Mouse (Mus musculus) spleen, adult 12 weeks (tissue): ENCODE data around the gene Ccm2.
"Not testable (repeated sequence)": the region's sequence is repeated elsewhere in the genome, so short reads cannot be mapped to it uniquely, and the experiment has no call there.

ENCODE experiments used
- DNase-seq: peaks from one replicate; pipeline ENCODE4 v3.0.0; 2022; ENCODE audit warnings: low spot score

Gene Ccm2

DNA sequence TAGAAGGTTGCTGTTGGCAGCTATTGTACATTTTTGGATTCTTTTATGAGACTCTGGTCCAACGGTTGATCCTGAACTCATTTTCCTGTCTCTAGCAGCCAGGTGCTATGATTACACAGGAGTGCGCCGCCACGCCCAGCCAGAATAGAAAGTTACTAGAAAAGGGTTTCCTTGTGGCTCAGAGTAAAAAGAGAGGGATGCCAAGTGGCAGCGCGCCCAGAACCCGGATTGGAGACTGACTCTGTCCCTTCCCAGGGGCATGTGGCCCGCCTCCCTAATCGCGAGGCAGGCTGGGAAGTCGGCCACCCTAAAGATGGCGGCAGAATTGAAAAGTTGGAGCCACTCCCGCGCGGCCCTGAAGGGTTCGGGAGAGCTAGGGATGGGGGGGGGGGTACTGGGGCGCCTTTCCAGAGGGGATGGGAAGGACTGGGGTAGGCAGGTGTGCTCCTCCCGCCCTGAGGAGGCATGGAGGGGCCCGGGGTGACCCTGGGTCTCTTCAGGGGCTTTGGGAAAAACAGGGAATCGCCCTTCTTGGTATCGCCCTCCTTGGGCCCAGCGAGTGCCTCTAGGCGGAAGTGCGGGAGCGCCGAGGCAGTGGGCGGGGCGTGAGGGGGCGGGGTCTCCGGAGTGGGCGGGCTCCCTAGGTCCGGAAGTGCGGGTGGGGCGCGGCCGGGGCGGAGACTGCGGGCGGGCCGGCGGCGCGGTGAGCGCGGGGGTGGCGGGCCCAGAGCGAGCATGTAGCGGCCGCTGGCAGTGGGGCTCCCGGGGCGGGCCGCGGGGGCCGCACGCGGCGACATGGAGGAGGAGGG lies at the start of gene Ccm2:
Gene Ccm2 (plus strand): TSS at position 683 of the 809 bp plus-strand sequence.
- peak; percentile 85 for DNase-seq

DNA sequence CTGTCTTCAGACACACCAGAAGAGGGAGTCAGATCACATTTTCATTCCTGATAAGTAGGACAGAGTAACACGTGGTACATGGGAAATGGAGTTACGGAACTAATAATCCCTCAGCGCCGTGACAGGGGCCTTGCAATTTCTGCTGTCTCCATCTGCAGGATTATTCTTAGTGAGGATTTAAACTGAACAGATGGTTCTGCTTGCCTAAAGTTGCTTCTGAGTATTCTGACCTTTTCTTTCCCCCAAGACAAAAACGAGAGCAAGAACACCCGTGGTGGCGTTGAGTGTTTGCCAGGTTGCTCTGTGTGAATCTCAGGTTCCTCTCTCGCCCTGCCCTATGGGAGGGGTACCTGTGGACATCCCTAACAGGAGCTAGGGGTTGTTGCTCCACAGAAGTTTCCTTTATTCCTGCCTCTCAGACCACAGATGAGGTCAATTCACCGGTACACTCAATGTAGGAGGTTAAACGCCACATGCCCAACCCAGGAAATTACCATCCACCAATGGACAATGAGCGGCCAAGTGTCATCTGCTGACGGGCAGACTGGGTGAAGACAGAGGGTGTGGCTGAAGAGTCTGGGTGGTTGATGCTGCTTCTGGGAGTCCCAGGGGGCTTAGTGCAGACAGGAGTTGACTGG lies 49.3 kb upstream of the Ccm2 start:
- DNase-seq, result no peak

DNA sequence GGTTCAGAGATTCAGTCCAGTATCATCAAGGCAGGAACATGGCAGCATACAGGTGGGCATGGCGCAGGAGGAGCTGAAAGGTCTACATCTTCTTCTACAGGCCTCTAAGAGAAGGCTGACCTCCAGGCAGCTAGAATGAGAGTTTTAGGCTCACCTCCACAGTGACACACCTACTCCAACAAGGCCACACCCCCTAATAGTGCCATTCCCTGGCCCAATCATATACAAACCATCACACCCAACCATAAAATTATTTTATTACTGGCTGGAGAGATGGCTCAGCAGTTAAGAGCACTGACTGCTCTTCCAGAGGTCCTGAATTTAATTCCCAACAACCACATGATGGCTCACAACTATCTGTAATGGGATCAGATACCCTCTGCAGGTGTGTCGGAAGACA lies 44.2 kb upstream of the Ccm2 start:
- DNase-seq, result no peak

DNA sequence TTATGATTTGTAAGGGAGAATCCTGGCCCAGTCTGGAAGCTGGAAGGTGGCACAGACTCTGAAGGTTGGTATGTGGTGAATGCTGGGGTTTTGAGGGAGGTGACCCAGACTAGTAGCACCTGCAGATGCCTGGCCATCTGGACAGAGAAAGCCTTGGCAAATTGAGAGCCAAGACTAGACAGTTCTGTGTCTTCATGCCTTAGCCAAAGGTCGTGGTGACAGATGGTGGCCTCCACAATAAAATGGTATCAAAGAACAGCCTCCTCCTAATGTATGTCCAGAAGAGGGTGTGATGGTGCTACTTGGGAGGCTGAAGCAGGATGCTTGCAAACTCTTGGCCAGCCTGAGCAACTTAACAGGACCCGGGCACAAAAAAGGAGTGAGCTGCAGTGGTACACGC lies 42.5 kb upstream of the Ccm2 start:
- DNase-seq, result no peak

DNA sequence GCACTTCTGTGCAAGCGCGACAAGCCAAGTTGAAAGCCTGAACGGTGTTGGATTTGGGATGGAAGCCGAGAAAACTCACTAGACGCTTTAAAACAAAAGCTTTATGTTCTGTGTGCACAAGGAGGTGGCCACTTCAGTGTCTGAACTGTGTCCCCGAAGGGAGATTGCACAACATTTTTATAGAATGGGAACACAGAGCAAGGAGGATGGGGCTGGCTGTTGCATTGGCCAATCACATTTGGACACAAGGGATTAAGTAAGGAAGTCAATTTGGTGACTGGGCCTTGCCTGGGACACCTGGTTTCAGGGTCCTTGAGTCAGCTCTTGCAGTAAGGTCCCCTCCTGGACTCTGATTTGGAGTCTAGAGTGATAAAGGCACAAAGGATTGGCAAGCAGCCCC lies 42.0 kb upstream of the Ccm2 start:
- DNase-seq, result no peak

DNA sequence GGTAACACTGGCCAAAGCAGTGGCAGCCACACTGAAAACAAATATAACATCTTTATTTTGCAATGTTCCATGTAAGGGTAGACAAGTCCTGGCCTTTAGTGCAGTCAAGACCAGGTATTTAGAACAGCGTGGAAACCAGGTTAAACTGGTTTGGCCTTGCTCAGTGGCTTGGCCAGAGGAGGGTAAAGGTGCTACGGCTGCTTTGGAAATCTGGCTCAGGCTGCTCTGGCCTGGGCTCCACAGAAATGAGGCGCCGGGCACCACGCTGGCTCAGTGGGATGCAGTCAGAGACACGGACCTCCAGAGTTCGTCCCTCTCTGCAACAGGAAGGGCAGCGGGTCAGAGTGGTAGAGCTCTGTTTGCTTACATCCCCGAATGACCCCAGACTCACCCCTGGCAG lies 40.2 kb upstream of the Ccm2 start:
- DNase-seq, result no peak

DNA sequence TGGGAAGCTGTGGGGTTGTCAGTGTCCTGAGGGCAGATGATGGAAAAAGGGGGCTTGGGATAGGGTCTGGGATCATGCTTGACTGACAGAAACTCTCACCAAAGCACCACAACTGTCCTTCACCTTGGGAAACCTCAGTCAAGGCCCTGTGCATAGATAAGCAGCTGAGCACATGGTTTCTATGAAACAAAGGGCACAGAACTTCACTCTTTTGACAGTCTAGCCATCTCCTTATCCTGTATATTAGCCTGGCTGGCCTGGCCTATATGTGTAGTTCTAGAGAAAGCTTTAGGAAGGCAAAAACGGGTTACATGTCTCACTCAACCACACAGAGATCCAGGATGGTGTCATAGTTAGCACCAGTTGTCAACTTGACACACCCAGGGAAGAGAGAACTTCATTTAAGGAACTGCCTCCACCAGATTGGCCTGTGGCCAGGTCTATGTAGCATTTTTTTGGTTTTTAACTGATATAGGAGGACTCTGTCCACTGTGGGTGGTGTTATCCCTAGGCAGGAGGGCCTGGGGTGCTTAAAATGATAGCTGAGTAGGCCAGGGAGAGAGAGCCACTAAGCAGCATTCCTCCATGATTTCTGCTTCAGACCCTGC lies 38.3 kb upstream of the Ccm2 start:
- DNase-seq, result no peak

DNA sequence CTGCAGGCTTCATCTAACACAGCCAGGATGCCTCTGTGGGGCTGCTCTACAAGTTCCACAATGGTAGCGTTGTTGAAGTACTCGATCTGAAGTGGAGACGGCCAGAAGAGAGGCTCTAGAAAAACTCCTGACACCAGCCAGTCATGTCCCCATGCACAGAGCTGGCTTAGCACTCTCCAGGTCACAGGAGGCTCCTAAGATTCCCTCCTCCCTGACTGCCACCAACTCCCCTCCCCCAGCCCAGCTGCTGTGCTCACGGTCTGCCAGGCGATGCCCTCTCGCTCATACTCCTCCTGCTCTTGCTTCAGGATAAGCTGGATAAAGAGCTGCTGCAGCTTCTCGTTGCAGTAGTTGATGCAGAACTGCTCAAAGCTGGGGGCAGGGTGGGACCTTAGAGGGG lies 31.9 kb upstream of the Ccm2 start:
- DNase-seq, result no peak

DNA sequence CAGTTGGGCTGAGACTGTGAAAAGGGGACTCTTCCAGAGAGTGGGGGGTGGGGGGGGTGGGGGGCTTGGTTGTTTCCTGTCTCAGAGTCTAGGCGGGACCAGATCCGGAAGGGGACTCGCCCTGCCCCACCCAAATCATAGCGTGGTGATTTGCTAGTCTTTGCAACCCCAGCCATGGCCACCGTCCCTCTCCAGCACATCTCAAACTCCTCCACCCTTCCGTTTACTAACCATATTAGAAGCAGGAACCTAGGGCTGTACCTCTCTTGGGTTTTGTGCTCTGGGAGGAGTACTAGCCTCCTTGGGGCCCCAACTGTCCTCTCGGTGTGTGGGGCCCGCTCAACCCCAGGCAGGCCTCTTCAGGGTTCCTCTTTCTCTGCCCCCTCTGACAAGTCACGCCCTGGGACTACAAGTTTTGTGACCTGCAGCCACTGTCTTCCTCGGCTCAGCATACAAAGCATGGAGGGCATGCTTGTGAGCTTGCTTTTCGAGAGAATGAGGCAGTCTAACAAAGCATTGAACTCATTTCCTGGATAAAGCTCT lies 27.1 kb upstream of the Ccm2 start:
- DNase-seq, result no peak

DNA sequence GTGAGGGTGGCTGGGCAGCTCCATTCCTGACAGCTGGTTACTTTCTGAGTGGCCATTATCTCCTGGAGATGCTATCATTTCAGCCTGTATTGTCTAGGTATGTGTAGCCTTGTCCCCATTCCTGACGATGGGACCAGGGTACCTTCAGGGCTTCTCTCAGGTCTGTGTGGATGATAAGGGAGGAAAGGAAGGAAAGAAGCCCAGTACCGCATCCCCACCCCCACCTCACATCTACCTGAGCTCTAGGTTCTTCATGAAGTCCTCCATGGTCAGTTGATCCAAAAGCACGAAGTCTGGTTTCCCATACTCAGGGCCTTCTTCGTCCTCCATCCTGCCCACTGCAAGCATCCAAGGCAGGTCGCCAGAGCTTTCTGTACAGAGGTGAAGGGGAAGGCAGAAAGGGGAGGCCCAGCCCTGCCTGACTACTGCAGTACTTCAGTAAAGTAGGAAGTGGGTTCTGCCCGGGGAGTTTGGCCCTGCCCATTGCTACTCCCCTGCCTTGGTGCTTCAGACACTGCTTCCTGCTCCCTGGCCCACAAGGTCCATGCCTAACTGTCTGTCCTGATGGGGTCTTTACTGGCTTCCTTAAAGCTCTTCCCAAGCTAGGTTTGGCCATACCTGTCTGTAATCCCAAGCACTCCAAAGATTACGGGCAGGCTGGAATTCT lies 26.0 kb upstream of the Ccm2 start, which contains the start of gene Myo1g:
Gene Myo1g (minus strand): TSS at position 459 of the 667 bp plus-strand sequence.
- DNase-seq, result peak; percentile 29

DNA sequence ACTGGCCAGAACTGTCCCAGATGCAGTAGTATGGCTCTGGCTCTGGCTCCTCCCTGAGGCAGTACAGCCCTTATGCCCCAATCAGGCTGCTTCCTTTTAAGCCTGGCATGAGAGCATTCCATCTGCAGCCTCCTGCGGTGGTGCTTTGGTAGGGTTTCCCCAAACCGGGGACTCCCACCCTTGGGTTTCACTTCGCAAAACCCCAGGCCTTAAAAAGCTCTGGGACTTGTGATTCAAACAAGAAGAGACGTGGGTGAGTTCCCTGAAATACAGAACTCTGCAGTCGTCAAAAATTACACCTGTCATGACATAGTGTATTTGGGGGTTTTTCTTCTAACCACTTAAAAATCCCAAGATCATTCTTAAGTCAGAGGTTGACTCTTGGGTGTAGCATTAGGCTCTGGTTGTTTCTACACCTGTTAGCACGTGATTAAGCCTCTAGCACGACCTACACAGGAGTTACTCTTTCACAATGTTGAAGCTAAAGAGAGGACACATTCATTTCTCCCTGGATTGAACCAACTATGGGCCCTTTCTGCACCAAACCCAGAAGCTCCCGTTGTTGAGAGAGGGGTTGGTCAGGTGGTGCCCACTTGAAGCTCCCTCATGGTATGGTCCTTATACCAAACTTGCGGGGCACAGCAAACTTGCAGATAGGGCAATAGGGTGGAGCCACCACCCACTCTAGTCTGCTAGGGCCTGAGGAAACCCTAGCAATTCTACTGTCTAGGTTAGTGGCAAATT lies 23.7 kb upstream of the Ccm2 start:
- no peak for DNase-seq

DNA sequence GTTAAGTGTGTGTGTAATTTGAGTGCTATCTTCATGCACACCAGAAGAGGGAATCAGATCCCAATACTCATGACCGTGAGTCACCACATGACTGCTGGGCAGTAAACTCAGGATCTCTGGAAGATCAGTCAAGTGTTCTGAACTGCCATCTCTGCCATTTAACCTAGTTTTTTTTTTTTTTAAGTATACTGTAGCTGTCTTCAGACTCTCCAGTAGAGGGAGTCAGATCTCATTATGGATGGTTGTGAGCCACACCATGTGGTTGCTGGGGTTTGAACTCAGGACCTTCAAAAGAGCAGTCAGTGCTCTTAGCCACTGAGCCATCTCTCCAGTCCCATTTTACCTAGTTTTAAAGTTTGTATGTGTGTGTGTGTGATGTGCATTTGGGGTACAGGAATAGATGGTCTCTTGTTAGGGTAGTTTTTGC lies 23.0 kb upstream of the Ccm2 start:
- DNase-seq, result no peak

DNA sequence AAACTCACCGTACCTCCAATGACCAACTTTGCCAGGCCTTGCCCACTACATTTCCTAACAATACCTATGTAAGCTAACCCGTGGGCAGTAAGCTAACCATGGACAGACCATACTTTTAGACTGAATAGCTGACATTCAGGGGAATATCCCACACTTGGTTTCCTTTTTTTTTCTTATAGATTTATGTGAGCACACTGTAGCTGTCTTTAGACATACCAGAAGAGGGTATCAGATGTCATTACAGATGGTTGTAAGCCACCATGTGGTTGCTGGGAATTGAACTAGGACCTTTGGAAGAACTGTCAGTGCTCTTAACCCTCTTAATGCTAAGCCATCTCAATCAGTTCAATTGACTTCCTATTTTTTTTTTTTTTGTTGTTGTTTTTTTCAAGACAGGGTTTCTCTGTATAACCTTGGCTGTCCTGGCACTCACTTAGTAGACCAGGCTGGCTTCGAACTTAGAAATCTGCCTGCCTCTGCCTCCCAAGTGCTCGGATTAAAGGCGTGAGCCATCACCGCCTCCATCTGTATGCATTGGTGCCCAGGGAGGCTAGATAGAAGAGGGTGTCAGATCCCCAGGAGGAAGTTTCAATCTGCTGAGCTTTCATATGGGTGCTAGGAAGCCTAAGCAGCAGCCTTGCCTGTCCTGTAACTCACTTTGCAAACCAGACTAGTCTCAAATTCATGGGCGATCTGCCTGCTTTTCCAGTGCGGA lies 22.4 kb upstream of the Ccm2 start:
- no peak for DNase-seq

DNA sequence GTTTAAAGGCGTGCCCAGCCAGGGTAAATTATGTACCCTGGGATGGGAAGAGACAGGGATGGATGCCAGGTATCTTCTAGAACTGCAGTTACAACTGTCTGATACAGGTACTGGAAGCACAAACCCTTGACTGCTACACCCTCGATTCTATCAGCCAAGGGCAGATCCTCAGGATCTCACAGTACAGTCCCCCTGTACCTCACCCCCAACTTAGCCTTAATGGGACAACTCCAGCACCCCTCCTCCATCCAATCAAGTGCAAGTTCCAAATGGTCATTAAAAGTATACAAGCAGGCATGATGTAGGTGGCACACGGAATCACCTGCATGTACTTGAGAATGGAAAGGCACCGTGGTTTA lies 21.8 kb upstream of the Ccm2 start:
- DNase-seq, result no peak

DNA sequence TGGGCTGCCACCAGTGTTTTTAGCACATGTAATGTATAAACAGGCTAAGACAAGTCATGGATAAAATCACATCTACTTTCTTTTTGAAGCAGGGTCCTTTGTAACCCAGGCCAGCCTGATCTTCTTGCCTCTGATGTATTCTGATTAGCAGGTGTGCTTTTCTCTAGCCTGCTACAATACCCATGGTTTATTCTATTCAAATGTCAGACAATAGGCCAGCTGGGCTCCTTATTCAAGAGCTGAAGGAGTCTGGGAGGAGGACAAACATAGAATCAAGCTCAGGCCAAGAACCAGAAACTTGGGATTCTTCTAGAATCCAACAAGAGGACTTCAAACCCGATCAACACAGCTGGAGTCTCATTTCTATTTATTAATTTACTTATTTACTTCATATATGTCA lies 21.4 kb upstream of the Ccm2 start:
- no peak for DNase-seq

DNA sequence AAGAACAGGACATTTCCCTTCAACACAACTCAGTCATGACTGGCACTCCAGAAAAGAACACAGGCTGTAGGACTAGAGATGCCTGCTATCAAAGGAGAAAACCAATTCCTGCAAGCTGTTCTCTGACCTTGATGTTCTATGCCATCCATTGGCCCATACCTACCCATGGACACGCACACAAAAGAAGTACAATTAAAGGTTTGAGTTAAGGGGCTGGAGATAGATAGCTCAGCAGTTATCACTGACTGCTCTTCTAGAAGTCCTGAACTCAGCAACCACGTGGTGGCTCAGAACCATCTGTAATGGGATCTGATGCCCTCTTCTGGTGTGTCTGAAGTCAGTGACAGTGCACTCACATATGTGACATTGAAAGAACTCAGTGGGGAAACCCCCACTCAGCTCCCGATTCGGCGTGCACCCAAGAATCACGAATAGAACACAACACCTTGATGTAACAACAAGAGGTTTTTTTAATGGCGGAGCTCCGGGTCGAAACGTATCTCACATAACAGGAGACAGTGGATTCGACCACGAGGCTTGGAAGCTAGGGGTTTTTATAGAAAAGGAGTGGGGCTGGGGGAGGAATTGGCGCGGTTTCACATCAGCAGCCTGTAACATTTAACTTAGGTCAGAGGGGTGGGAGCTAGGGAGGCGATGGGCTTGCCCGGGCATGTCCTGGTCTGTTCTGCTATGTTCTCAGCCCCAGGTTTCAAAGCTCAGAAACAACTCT lies 20.0 kb upstream of the Ccm2 start:
- DNase-seq, result not testable (repeated sequence)

DNA sequence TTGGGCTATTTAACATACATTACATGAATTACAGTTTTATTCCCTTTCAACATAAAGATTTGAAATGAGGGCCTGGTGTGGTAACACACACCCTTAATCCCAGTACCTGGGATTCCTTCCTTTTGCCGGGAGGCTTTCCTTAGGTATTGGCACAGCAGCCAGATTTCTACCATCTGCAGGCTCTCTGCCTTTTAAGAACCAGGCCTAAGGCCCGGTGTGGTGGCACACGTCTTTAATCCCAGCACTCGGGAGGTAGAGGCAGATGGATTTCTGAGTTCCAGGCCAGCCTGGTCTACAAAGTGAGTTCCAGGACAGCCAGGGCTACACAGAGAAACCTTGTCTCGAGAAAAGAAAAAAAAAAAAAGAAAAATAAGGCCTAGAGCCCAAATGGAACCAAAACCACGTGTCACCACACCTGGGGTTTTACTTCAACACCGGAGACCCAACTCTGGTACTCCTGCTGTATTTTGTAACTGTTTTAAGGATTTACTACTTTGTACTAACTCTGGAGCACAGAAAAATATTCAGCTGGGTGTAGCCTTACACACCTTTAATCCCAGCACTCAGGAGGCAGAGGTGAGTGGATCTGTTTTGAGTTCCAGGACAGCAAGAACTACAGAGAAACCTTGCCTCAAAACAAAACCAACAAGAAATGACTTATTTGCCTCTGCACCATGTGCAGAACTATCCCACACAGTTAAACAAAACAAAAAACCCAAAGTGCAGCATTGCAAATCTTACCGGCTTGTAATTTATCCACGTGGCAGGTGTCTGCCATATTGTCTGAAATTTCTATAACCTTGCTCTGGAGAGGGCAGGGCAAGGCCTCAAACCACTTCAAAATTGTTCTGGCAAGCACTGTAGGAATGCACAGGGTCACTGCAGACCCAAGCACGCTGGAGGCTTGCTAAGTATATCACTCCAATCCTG lies 19.2 kb upstream of the Ccm2 start:
- DNase-seq, result no peak

DNA sequence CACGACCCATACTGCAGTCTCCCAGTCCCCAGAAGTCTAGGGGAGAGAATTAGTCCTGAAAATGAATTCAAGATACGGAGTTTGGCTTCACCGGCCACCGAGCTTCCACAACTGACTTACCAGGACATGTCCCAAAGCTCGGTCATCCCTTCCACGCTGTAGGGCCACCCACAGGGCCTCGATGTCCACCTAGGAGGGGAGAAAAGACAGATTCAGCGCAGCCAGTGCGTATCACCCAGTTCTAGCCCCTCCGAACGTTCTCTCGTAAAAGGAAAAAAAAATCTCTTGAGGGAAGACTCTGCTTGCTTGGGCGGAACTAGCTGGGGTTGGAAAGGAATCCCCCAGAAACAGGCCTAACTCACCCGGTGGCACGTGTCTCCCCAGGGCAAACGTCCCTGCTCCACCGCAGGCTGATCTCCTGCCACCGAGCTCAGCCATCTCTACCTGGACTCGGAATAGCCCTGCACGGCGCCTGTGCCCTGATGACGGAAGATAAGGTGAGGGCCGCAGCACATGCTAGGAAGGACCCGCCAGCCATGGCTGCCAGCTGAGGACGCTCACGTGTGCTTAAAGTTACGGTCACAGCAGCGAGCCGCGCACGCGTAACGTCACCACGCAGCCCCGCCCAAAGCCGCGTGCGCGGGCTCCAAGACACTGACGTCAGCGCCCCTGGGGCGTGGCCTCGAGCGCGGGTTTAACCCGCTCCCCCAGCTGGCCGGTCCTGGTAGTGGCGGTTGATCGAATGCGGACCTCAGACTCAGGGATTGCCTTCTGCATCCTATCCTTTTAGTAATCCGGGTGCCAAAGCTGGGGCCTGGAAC lies 18.3 kb upstream of the Ccm2 start:
- peak; percentile 98 for DNase-seq
